ENCODE assay signal across 8 mouse cellular contexts in the genomic region with DNA sequence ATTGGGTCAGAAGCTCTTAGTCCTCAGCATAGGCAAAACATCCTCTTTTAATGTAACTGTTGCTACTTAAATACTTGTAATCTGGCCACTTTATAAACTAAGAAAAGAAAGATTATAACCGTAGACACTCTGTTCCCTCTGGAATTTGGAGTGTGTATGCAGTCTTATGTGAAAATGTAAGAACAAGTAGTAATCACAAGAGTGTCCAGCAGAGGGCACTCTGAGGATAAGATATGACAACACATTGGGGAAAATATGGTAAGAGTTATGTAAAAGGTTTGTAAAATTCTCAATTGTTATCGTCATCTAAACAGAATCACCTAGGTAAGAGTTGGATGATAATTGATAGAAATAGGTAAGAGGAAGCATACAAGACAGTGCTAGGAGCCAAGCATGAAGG.
DNase-seq lines count a peak whose midpoint lies in the region; ATAC-seq lines count a peak whose summit lies in the region.

No protein-coding gene starts in this region.

- intact Hi-C loops in gastrocnemius, postnatal 14 days (cut with DNase I; ENCODE audit: low total_unique reads): loop anchor here (5.0 kb wide), 2 partner anchors 364 to 389 kb away; no protein-coding TSS in a partner anchor

- peak; percentile 72 for DNase-seq in CD4-positive, CD25-positive, alpha-beta regulatory T cell, adult 2 months (ENCODE audit: low read depth, low spot score)
- DNase-seq in ZHBTc4 (ENCODE audit: low read depth, low spot score): peak; percentile 75
- peak; percentile 35 for DNase-seq in gastrocnemius, postnatal 14 days
- peak; percentile 93 for DNase-seq in layer of hippocampus, adult 11-12 months (ENCODE audit: low spot score)
- peak; percentile 81 for DNase-seq in lung, postnatal 10 days
- DNase-seq in right cerebral cortex, postnatal 10 days (ENCODE audit: low spot score in 2 of 2): peak; percentile 69 to 86

- no peak for ATAC-seq in CD4-positive, CD25-positive, alpha-beta regulatory T cell, adult 4 months
- ATAC-seq in common myeloid progenitor, adult 5-6 weeks (replicated peaks; ENCODE audit: low read depth, poor library complexity, severe bottlenecking): peak; percentile 89

Comparison
In these comparisons a context has a peak if more than half of its experiments do, and no peak if none do; other contexts are left out.
1. DNase-seq: peak in every context shown above with its lines; median percentile 93 in layer of hippocampus, adult 11-12 months; 81 in lung, postnatal 10 days; 78 in right cerebral cortex, postnatal 10 days; 75 in ZHBTc4; 72 in CD4-positive, CD25-positive, alpha-beta regulatory T cell, adult 2 months; 35 in gastrocnemius, postnatal 14 days.